Mouse (Mus musculus) heart, postnatal 0 days (tissue): ENCODE measurements at regions not wholly inside any gene's neighbourhood (a gene's known extent, or its start where the extent isn't known, plus 50 kb on each side); places are given as distances from the start of the nearest gene placed in this dataset.

Source experiments
- CTCF ChIP-seq: IDR thresholded peaks from 2 replicates; pipeline ENCODE4 v1.5.1; 2016; ENCODE audit warnings: antibody characterized with exemption, control low read depth, low read depth
- EP300 ChIP-seq: IDR thresholded peaks from 2 replicates; pipeline ENCODE4 v1.6.1; 2016; ENCODE audit warnings: antibody characterized with exemption, low read depth

DNA sequence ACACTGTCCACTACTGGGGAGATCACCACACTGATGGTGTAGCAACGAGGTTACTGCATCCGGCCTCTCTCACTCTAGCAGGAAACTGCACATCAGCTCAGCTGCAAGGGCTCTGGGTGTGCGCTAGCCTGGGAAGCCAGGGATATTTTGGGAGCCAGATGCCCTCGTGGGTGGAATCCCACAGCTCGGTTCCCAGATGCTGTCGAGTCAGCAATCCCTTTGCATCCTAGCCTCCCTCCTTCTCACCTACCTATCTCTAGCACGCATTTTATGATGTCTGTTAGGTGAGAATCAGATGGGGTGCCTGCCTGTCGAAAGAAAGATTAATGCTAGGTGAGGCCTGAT, 316.8 kb downstream of the Ptpru start:
- no peak for TF ChIP-seq CTCF
- TF ChIP-seq EP300, result no peak
